Mouse (Mus musculus) heart, embryonic 13.5 days (tissue): ENCODE measurements around the gene Cdc14b. TPM values are rescaled to one million over a fixed set of nuclear protein-coding genes. Genes with fewer than 3 reads are reported as not detected.

Experiments used
- ATAC-seq: fragments of 200-750 bp; cut with Nextera tagmentation; 2 replicates; pipeline ENCODE4 v1.8.0; 2017; ENCODE audit warnings: moderate TSS enrichment; ENCODE audit not compliant: insufficient number of reproducible peaks, low FRiP score, low TSS enrichment; ENCODE audit errors: extremely low read depth
- H3K27ac ChIP-seq: fragments of 300-500 bp; sonication (generic); replicated peaks from 2 replicates; pipeline ENCODE4 v1.5.1; 2015; ENCODE audit warnings: moderate library complexity, mild to moderate bottlenecking, inconsistent platforms
- H3K27me3 ChIP-seq: fragments of 300-500 bp; sonication (generic); replicated peaks from 2 replicates; pipeline ENCODE4 v1.6.1; 2015; ENCODE audit warnings: mild to moderate bottlenecking, inconsistent platforms
- H3K36me3 ChIP-seq: fragments of 300-500 bp; sonication (generic); 2 replicates; pipeline ENCODE4 v1.6.1; 2015; ENCODE audit warnings: mild to moderate bottlenecking, inconsistent platforms
- H3K4me1 ChIP-seq: fragments of 300-500 bp; sonication (generic); 2 replicates; pipeline ENCODE4 v1.6.1; 2015; ENCODE audit warnings: inconsistent platforms
- H3K4me2 ChIP-seq: fragments of 300-500 bp; sonication (generic); 2 replicates; pipeline ENCODE4 v1.6.1; 2015; ENCODE audit warnings: inconsistent platforms, mild to moderate bottlenecking, moderate library complexity
- H3K4me3 ChIP-seq: fragments of 300-500 bp; sonication (generic); 2 replicates; pipeline ENCODE4 v1.5.1; 2015; ENCODE audit warnings: moderate library complexity, mild to moderate bottlenecking, inconsistent platforms
- H3K9ac ChIP-seq: fragments of 300-500 bp; sonication (generic); 2 replicates; pipeline ENCODE4 v1.6.1; 2015; ENCODE audit warnings: inconsistent platforms, mild to moderate bottlenecking, moderate library complexity
- H3K9me3 ChIP-seq: fragments of 300-500 bp; sonication (generic); 2 replicates; pipeline ENCODE4 v1.6.1; 2016; ENCODE audit warnings: inconsistent platforms
- WGBS: fragments of 180-500 bp; shearing (Covaris S2); methylation state at CpG from one replicate; pipeline ENCODE4 v1.1.7; 2015; ENCODE audit warnings: mixed read lengths; 5-methylcytosine and 5-hydroxymethylcytosine counted together
- polyA plus RNA-seq: library from polyadenylated mRNA; unstranded; fragments of >200 nt; fragmentation: Nextera tagmentation; extraction: Ambion mirVana; gene quantifications from 2 replicates; pipeline ENCODE4 v1.2.1, GENCODE M21; 2015

Cdc14b gene
- polyA plus RNA-seq, 1 experiment from 2014 or later = 17.4 TPM

- Histone ChIP-seq H3K9me3 (no peaks in the 10 kb centered on the region), H3K4me3 (no peak overlapping the region), H3K4me2 (no peak overlapping the region), H3K9ac (no peak overlapping the region), H3K27ac (no peak overlapping the region), H3K36me3 (no peaks in the 10 kb centered on the region), H3K27me3 (no peaks in the 10 kb centered on the region), H3K4me1 (peaks cover 20% of the 10 kb centered on the region)
- 49% methylated on average over 5 of the region's 5 CpGs for WGBS
- ATAC-seq = no peak
Observed at GRCm38 (mm10) chr13:64252147-64252546, 22.9 kb downstream of the Cdc14b start.

DNA sequence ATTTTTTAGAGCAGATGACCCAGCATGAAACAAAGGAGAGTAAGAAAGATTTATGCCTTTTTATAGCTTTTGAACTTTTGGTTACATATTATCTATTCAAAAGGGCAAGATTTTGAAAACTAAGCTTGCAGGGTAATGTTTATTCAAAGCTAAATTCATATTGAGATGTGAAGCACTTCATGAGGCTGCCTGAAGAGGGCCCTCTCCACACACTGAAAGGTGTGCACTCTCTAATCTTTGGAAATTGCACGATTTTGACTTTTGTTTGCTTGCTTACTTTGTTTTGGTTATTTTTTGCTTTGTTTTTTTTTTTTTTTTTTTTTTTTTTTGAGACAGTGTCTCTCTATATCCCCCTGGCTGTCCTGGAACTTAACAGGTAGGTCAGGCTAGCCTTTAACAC lies 24.7 kb downstream of the Cdc14b start:
- H3K4me1 ChIP-seq = peaks cover 20% of the 10 kb centered on the region
- H3K27me3 ChIP-seq = no peaks in the 10 kb centered on the region
- 13% methylated on average over 1 of the region's 1 CpGs for WGBS
- no peak overlapping the region for H3K9ac ChIP-seq
- no peaks in the 10 kb centered on the region for H3K9me3 ChIP-seq
- no peak overlapping the region for H3K27ac ChIP-seq
- no peaks in the 10 kb centered on the region for H3K36me3 ChIP-seq
- no peak overlapping the region for H3K4me3 ChIP-seq
- ATAC-seq = no peak
- no peak overlapping the region for H3K4me2 ChIP-seq

GRCm38 (mm10) chr13:64248775-64249524 lies 26.1 kb downstream of the Cdc14b start:
- ATAC-seq = peak; percentile 59
- H3K4me1 ChIP-seq = peaks cover 20% of the 10 kb centered on the region
- no peaks in the 10 kb centered on the region for H3K27me3 ChIP-seq
- no peaks in the 10 kb centered on the region for H3K9me3 ChIP-seq
- no peaks in the 10 kb centered on the region for H3K36me3 ChIP-seq
- WGBS = 5% methylated on average over 22 of the region's 22 CpGs
- peak overlapping the region; percentile 87 for H3K9ac ChIP-seq
- peak overlapping the region; percentile 87 for H3K27ac ChIP-seq
- peak overlapping the region; percentile 91 for H3K4me2 ChIP-seq
- peak overlapping the region; percentile 72 for H3K4me3 ChIP-seq

GRCm38 (mm10) chr13:64248161-64248774 lies 26.8 kb downstream of the Cdc14b start:
- peak overlapping the region; percentile 72 for H3K4me3 ChIP-seq
- WGBS = under 1% methylated on average over 24 of the region's 24 CpGs
- peak overlapping the region; percentile 87 for H3K27ac ChIP-seq
- peak overlapping the region; percentile 87 for H3K9ac ChIP-seq
- peaks cover 18% of the 10 kb centered on the region for H3K4me1 ChIP-seq
- H3K4me2 ChIP-seq = peak overlapping the region; percentile 91
- peak; percentile 84 for ATAC-seq
- no peaks in the 10 kb centered on the region for H3K9me3 ChIP-seq
- H3K36me3 ChIP-seq = peaks cover 3% of the 10 kb centered on the region
- no peaks in the 10 kb centered on the region for H3K27me3 ChIP-seq

DNA sequence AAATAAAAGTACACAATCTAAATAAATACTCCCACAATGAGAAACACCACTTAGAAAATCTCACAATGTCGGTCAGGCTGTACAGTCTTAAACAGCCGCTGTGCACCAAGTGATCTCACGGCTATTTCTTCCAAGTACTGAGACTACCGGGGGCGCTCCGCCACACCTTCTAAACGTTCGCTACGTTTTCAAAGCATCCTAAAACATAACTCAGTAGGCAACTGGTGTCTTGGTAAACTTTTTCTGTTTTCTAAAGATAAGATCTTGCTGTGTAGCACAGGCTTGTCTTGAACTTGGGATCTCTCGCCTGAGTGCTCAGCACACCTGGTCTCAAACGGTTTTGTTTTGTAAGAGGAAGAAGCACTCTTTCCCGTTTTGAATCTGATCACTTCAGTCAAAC lies 29.0 kb downstream of the Cdc14b start:
- no peak for ATAC-seq
- H3K36me3 ChIP-seq = peaks cover 17% of the 10 kb centered on the region
- no peak overlapping the region for H3K9ac ChIP-seq
- H3K4me3 ChIP-seq = no peak overlapping the region
- 85% methylated on average over 12 of the region's 12 CpGs for WGBS
- H3K27me3 ChIP-seq = no peaks in the 10 kb centered on the region
- H3K4me2 ChIP-seq = no peak overlapping the region
- peaks cover 13% of the 10 kb centered on the region for H3K4me1 ChIP-seq
- no peaks in the 10 kb centered on the region for H3K9me3 ChIP-seq
- H3K27ac ChIP-seq = no peak overlapping the region

DNA sequence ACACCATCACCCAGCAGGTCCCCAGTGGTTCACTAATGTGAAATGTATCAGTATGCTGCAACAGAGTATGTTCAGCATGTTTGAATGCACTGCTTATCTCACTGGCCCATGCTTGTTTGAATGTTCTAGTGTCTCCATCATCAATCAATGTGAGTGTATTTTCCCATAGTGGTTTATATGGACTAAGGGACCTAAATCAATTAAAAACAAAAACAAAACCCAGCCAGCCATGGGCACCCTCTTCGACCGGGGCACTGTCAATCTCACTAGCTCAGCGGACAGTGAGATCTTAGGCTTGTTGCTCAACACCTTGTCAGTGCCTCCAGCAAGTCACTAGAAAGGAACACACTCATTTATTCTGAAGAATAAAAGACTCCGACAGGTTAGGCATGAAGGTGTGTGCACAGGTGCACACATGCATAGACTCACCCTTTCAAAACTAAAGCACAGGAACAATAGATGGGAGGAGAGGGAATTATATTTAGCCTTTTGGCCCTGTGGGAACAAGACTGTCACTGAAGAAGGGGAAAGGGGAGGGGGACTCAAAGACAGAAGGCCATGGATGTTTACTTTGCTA lies 30.3 kb downstream of the Cdc14b start:
- Histone ChIP-seq H3K9ac (no peak overlapping the region), H3K4me1 (peaks cover 23% of the 10 kb centered on the region), H3K27me3 (no peaks in the 10 kb centered on the region), H3K4me2 (no peak overlapping the region), H3K9me3 (no peaks in the 10 kb centered on the region), H3K27ac (no peak overlapping the region; the same call in 1 of the 2 replicates), H3K36me3 (peaks cover 17% of the 10 kb centered on the region), H3K4me3 (no peak overlapping the region)
- WGBS = 78% methylated on average over 4 of the region's 4 CpGs
- ATAC-seq = no peak

DNA sequence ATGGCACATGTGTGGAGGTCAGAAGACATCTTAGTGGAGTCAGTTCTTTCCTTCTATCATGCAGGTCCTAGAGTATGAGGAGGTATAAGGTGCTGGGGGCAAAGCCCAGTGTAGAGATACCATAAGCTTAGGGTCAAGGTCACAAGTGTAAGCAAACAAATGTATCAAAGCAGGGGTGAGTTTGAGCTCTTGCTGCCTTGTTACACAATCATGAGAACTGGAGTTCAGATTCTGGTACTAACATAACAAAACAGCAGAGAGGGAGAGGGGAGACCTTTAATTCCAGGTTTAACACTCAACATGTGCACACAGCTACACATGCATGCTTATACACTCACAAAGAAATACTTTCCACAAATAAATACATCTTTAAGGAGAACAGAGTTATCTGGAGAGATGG lies 32.4 kb downstream of the Cdc14b start:
- Histone ChIP-seq H3K27me3 (no peaks in the 10 kb centered on the region), H3K27ac (no peak overlapping the region), H3K4me1 (peaks cover 25% of the 10 kb centered on the region), H3K4me2 (no peak overlapping the region), H3K36me3 (peaks cover 17% of the 10 kb centered on the region), H3K9me3 (no peaks in the 10 kb centered on the region), H3K9ac (no peak overlapping the region), H3K4me3 (no peak overlapping the region)
- ATAC-seq = no peak

GRCm38 (mm10) chr13:64240626-64241025 lies 34.5 kb downstream of the Cdc14b start:
- Histone ChIP-seq H3K4me2 (peak overlapping the region; percentile 56), H3K4me3 (peak overlapping the region; percentile 20), H3K4me1 (peaks cover 43% of the 10 kb centered on the region), H3K9ac (peak overlapping the region; percentile 56; the same call in 1 of the 2 replicates), H3K27me3 (no peaks in the 10 kb centered on the region), H3K36me3 (peaks cover 17% of the 10 kb centered on the region), H3K9me3 (no peaks in the 10 kb centered on the region), H3K27ac (peak overlapping the region; percentile 67)
- WGBS = 52% methylated on average over 7 of the region's 7 CpGs
- ATAC-seq = no peak

DNA sequence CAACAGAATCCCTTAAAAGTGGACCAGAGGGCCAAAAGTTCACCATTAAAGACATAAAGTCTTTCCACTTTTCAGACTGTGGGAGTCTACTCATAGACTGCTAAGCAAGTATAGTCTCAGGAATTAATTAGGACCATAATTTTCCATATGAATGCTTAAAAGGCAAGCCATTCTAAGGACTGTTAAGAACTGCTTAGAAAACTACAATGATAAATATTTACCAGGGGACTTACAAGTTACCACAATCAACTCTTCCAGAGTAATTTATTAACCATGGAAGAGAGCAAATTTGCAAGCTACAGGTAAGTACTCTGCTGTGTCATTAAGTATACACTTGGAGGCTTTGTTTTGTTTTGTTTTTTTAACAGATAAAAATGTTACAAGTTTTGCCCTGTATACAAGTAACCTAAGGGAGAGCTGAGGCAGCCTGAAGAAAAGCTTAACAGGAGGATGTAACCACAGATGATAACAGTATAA lies 37.4 kb downstream of the Cdc14b start:
- H3K4me1 ChIP-seq = peaks cover 60% of the 10 kb centered on the region
- H3K9me3 ChIP-seq = no peaks in the 10 kb centered on the region
- H3K36me3 ChIP-seq = peaks cover 9% of the 10 kb centered on the region
- H3K27me3 ChIP-seq = no peaks in the 10 kb centered on the region
- ATAC-seq = no peak
- H3K27ac ChIP-seq = peak overlapping the region; percentile 71
- H3K4me3 ChIP-seq = no peak overlapping the region
- H3K9ac ChIP-seq = no peak overlapping the region
- no peak overlapping the region for H3K4me2 ChIP-seq

DNA sequence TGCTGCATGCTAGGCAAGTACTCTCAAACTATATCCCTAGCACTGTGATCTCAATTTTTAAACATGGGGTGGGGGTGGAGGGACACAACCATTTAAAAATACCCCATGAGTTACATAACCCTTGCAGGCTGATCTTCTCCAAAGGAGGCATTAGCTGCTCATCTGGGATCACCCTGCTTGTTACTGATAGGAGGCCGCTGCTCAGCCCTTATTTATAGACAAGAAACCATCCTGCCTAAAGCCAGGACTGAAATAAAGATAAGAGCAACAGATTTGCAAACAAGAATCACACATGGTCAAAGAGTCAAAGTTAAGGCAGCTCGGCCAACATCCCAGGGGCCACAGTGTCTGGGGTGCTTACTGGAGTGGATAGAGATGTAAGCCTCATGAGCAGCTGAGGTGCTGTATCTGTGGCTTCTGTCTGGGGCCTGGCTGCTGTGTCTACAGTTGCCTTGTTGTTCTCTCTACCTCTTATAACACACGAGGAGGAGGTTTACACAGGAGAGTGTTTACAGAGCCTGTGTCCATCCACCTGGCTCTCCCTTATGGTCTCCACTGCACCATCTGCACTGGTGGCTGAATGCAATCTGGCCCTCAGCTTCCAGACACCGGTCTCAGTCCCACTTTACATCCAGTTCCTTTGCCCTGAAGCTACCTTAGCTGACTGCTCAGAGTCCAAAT lies 38.0 kb downstream of the Cdc14b start:
- no peak overlapping the region for H3K4me2 ChIP-seq
- H3K9ac ChIP-seq = no peak overlapping the region
- H3K27ac ChIP-seq = peak overlapping the region; percentile 71
- 26% methylated on average over 4 of the region's 4 CpGs for WGBS
- H3K9me3 ChIP-seq = no peaks in the 10 kb centered on the region
- no peaks in the 10 kb centered on the region for H3K27me3 ChIP-seq
- ATAC-seq = no peak
- 0 out of 2 replicates have a peak, but pooled peaks cover 4% of the 10 kb centered on the region for H3K36me3 ChIP-seq
- no peak overlapping the region for H3K4me3 ChIP-seq
- peaks cover 60% of the 10 kb centered on the region for H3K4me1 ChIP-seq

- no peak for ATAC-seq
- 69% methylated on average over 3 of the region's 3 CpGs for WGBS
- peak overlapping the region; percentile 42 for H3K27ac ChIP-seq
- no peaks in the 10 kb centered on the region for H3K9me3 ChIP-seq
- no peak overlapping the region for H3K4me3 ChIP-seq
- H3K4me2 ChIP-seq = no peak overlapping the region
- peaks cover 59% of the 10 kb centered on the region for H3K4me1 ChIP-seq
- no peaks in the 10 kb centered on the region for H3K27me3 ChIP-seq
- no peak overlapping the region for H3K9ac ChIP-seq
- H3K36me3 ChIP-seq = no peaks in the 10 kb centered on the region
Observed at GRCm38 (mm10) chr13:64235777-64236176, 39.3 kb downstream of the Cdc14b start.
